Mouse (Mus musculus) embryonic facial prominence, embryonic 11.5 days (tissue): Measurements from ENCODE around the gene Calm5. TPM values are rescaled to one million over a fixed set of nuclear protein-coding genes. Genes with fewer than 3 reads are reported as not detected.

Source experiments
- polyA plus RNA-seq: library from polyadenylated mRNA; unstranded; fragments of >200 nt; fragmentation: Nextera tagmentation; extraction: Ambion mirVana; gene quantifications from 2 replicates; pipeline ENCODE4 v1.2.1, GENCODE M21; 2014

The Calm5 gene
- polyA plus RNA-seq, 1 experiment from 2014 or later: not detected

Other genes with a start within 250 kb of the Calm5 start
- 29.1 and 30.4 TPM in 2 replicates for gene Fam208b, start 243.1 kb upstream of the Calm5 start, polyA plus RNA-seq
- 8.5 and 9.6 TPM in 2 replicates for gene Asb13, start 220.1 kb upstream of the Calm5 start, polyA plus RNA-seq
- 0.29 and 0.39 TPM in 2 replicates for gene Calml3, start 49.9 kb upstream of the Calm5 start, polyA plus RNA-seq
- gene Calm4, start 16.4 kb upstream of the Calm5 start, polyA plus RNA-seq: not detected in 2 replicates
- 108 and 124 TPM in 2 replicates for gene Net1, start 64.0 kb downstream of the Calm5 start, polyA plus RNA-seq
- gene Tubal3, start 64.1 kb downstream of the Calm5 start, polyA plus RNA-seq: 0.07 TPM in 1 of 2 replicates, not detected in the other
- gene Ucn3, start 91.2 kb downstream of the Calm5 start, polyA plus RNA-seq: not detected in 2 replicates
- 0.33 and 0.84 TPM in 2 replicates for gene Akr1c14, start 194.8 kb downstream of the Calm5 start, polyA plus RNA-seq